Mouse (Mus musculus) neural tube, embryonic 11.5 days (tissue): ENCODE results near the gene 2310033P09Rik. TPM values are rescaled to one million over a fixed set of nuclear protein-coding genes. Genes with fewer than 3 reads are reported as not detected.

Experiments
- polyA plus RNA-seq: library from polyadenylated mRNA; unstranded; fragments of >200 nt; fragmentation: Nextera tagmentation; extraction: Ambion mirVana; gene quantifications from 2 replicates; pipeline ENCODE4 v1.2.1, GENCODE M21; 2014

Gene 2310033P09Rik
- polyA plus RNA-seq, 1 experiment from 2014 or later = 31.0 TPM

Other genes starting within 250 kb of the 2310033P09Rik start
- gene Trim11, start 230.2 kb upstream of the 2310033P09Rik start, polyA plus RNA-seq = 19.5 and 20.8 TPM in 2 replicates
- 0.88 and 1.1 TPM in 2 replicates for gene Obscn, start 71.9 kb upstream of the 2310033P09Rik start, polyA plus RNA-seq
- 1.7 and 2.6 TPM in 2 replicates for gene Iba57, start 44.6 kb upstream of the 2310033P09Rik start, polyA plus RNA-seq
- gene Gjc2, start 25.1 kb upstream of the 2310033P09Rik start, polyA plus RNA-seq = 0.28 TPM in 1 of 2 replicates, not detected in the other
- gene Guk1, start 16.1 kb upstream of the 2310033P09Rik start, polyA plus RNA-seq = 101 and 112 TPM in 2 replicates
- 91.6 and 99.3 TPM in 2 replicates for gene Mrpl55, start 5.8 kb upstream of the 2310033P09Rik start, polyA plus RNA-seq
- 656 and 670 TPM in 2 replicates for gene Arf1, start 19.9 kb downstream of the 2310033P09Rik start, polyA plus RNA-seq
- gene Wnt3a, start 82.4 kb downstream of the 2310033P09Rik start, polyA plus RNA-seq = 2.6 and 3.3 TPM in 2 replicates
- gene Wnt9a, start 98.6 kb downstream of the 2310033P09Rik start, polyA plus RNA-seq = 1.6 and 2.5 TPM in 2 replicates
- gene Prss38, start 167.3 kb downstream of the 2310033P09Rik start, polyA plus RNA-seq = not detected in 2 replicates
- 14.7 and 15.3 TPM in 2 replicates for gene Jmjd4, start 241.7 kb downstream of the 2310033P09Rik start, polyA plus RNA-seq
- gene Snap47, start 242.9 kb downstream of the 2310033P09Rik start, polyA plus RNA-seq = 193 and 203 TPM in 2 replicates